Mouse (Mus musculus) retina, embryonic 14.5 days (tissue): ENCODE measurements around the gene Rcan2.

ENCODE experiments used
- DNase-seq: peaks from one replicate; pipeline ENCODE4 v3.0.0-alpha.2; 2015; ENCODE audit warnings: low spot score

Gene Rcan2

DNA sequence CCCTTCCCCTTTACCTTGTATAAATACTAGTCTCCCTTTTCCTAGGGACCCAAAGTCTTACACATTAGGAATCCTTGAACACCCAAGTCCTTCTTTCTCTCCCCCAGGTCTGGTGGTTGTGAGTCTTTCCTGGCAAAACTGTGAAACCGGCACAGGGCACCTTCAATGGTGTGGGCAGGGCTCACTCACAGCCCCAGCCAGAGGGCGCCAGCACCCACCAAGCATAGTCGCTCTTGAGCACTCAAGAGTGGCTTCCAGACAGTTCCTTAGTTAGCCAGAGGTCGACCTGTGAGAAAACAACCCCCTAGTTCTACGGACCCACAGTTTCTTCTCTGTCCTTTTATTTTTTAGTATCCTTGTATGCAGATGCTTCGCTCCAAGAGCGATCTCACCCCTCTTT is at the start of gene Rcan2:
TSS of gene Rcan2 (plus strand) at position 275 of the 400 bp plus-strand sequence.
- peak; percentile 75 for DNase-seq

DNA sequence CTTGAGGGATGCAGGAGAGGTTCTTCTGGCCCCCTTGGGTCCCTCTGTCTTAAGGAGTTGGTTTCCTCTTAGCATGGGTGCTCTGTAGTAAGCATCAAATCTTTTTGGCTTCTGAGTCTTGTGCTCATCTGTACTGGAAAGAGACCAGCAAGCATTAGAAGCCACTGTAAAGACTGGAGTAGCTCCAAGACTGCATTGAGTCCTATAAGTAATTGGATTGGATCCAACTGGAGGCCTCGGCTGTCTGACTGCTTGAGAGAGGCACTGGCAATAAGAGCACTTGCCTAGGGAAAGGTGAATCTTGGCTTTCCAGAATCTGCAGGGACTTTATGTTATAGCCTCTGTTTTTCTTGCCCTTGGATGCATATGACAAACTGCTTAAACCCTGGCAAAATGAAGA is 48.3 kb upstream of the Rcan2 start:
- no peak for DNase-seq

DNA sequence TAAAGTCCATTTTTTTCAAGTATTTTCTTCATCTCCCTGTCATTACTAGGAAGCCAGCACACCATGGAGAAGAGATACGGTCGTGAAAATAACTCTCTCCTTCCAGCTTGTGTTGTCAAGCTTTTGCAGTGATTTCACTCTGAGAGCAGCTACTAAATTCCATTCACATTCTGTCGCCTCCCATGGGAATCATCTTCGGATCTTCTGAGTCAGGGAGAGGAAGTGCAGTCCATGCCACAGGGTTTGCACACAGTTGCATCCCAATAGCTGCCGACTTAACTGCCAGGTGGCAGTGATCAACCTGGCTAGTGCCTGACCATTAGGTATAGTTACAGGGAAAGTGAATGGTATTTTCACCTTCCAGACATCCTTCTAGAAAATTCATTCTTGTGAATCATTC is 46.5 kb upstream of the Rcan2 start:
- no peak for DNase-seq

DNA sequence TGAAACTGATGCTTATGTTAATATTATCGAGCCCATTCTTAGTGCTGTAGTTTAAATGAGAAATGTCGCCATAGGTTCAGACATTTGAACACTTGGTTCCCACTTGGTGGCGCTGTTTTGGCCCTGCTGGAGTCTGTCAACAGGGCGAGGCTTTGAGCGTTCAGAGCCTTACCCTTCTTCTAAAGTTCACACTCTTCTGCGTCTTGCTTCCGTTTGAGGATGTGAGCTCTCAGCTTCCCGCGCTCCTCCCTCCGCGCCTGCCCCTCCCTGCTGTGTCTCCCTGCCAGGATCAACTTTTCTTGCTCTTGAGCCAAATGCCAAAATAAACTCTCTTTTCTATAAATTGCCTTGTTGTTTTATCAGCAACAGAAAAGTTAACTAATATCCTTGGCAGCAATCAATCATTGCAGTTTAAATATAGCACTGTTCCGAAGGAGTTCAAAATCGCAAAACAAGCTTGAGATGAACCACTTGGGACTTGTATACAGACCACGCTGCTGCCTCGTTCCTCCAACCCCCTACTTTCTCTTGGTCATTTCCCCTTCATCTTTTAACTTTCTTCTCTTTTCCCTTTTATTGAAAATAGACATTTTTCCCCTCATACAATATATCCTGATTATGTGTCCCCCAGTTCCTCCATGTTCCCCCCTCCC is 42.4 kb upstream of the Rcan2 start:
- no peak for DNase-seq

DNA sequence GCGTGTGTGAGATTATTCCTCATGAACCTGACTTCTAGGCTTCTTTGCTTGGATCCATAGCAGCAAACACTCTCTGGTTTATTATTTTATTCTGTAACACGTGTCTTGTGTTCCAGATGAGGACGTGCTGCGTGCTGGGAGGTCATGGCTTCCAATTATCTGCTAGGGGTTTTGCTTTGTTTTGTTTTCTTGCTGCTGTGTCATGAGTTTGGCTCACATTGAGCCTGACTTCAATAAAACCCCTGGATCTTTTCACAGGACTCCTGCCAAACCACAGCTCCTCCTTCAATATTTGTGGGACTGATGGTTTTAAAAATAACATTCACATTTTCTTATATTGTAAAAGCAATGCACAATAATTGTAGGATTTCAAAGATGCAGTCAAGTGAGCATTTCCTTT is 16.6 kb upstream of the Rcan2 start:
- DNase-seq = no peak

DNA sequence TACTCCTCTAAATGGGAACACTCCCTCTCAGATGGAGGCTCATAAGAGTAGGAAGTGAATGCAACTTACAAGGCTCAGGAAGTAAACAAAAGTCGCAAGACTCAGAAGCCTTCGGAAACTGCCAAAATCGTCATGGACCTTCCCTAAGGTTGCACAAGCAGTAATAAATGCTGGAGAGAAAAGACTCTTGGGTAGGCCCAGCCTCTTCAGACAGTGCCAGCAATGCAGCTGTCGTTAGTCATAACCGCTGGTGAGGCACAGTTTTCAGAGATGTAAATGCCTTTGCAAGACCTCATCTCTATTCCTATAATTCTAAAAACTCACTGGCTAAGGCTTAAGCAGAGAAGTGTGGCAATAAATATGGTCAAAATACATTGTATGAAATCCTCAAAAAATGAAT is 12.9 kb upstream of the Rcan2 start:
- no peak for DNase-seq

DNA sequence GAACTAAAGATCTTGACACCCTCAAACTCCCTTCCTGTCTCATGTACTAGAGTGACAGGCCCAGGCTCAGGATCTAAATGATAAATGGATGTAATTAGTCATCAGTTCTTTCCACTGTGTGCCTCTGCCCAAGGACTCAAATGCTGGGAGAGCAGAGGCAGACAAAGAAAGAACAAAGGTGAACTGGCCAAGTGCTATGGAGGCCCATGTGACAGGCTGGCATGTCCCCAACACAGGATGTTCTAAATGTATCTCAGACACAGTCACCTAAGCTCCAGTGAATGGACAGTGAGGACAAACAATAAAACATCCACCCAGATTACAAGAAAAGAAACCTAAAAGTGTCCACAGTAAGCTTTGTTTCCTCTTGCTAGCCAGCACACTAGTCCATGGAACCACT is 11.8 kb upstream of the Rcan2 start:
- DNase-seq = no peak

DNA sequence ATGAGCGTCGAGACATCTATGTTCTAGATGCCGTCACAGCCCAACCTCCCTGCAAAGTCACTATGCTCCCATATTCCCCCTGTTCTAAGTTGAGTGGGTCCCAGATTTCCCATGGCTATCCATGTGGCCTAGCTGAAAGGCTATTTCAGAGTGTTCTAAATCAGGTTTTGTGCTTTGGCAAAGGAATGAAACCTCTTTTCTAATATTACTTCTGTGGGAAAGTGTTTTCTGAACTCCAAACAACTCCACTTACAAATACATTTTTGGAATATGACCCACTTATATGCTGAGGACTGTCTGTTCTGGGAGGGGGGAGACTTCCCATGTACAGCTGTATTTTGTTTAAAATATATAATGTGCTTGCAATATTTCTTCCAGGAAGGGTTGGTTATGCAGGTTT is 9.4 kb upstream of the Rcan2 start:
- DNase-seq = no peak

DNA sequence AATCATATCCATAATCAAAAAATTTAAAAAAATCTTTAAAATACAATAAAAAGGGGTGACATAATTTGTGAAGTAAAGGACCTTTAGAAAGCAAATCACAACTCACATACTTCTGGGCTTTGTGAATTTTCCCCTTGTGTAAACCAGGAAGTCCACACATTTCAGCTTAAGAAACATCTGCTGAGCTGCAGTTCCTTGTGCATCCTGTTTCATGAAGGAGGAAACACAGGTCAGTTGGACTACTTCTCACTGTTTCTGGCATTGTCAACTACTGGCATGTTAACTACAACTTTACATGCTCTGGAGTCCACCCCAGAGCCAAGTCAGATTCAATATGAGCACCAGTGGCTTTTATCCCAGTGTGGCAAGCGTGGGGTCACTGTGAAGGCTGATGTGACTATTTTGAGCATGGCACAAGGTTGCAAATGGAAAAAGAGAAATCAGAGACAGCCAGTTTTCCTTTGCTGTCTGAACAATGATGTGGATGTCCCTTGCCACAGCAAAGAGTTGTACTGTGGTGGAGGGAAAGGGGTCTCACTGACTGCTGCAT is 6.3 kb upstream of the Rcan2 start:
- no peak for DNase-seq

DNA sequence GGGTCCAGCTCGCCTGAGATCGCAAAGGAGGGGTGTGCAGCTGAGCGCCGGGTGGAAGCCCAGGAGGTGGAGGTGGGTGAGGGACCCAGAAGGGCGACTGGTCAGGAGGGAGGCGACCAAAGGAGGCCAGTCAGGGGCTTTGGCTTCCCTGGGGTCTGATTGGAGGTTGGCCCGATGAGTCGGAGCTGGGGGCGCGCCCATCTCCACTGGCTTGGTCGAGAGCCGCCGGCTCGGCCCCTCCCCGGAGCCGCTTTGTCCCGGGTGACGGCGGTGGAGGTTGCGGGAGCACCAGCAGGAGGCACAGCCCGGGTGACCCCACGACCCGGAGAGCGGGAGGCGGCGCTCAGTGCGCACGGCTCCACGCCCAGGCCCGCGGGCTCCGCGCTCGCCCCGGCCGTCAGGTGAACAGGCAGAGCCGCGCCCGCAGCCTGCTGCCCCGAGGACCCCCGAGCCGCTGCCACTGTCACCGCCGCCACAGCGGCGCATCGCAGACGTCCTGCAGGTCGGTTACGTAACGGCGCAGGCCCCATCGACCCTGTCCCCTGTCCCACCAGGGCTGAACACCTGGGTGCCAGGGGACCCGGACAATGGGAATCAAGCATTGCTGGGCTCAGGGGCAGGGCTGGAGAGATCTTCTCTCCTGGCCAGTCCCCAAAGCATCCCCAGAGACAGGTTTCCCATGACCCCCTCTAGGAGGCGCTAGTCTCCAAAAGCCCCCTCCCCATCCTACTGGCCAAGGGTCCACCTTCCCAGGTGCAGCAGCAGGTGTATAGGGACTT is 633 bp downstream of the Rcan2 start:
- peak; percentile 76 for DNase-seq

DNA sequence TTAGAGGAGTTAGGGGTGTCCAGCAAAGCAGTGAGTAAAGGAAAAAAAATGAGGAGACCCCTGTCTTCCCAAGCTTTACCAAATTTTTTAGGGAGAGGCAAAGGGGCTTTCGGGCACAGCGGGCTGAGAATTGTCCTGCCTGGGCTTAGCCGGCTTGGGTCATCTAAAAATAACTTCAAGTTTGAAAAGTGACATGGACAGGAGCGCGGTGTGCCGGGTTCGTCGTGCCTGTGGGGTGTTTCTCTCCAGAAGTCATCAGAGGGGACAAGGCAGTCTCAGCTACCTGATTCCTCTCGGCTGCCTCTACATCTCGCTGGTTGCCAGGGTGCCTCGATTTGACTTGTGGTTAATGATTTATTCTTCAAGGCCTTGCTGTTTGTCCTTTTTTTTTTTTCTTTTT is 1.3 kb downstream of the Rcan2 start:
- no peak for DNase-seq

DNA sequence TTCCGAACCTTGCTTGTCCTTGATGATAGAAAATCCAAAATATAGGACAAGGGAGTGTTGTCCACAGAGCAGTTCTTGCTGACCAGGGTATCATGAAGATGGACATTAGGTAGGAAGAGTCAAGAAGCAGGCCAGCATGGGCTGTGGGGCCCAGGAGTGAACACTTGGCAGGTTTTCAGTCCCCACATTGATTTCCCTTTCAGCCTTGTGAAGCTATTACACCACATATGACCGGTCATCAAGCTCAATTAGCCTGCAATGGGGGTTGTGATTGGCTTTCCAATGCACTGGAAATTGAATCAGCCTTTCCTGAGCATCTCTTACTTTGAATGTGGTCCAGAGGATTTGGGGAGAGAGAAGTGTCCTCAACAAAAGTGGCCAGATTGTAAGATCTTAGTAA is 2.0 kb downstream of the Rcan2 start:
- no peak for DNase-seq

DNA sequence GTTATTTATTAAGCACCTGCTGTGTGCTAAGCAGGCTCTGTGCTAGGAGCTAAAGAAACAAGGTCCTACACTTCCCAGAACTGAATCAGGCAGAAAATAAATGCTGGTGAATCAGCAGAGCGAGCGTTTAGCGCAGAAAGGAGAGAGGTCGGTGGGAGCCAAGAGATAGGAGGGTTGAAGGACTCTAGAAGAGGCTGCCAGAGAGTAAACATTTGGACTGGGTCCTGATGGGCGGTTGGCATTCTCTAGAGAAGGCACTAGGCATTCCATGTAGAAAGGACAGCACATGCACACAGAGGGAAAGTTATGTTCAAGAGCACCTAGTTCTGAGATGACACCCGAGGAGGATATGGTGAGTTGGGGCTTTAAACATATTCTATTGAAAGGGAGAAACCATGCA is 2.6 kb downstream of the Rcan2 start:
- no peak for DNase-seq

DNA sequence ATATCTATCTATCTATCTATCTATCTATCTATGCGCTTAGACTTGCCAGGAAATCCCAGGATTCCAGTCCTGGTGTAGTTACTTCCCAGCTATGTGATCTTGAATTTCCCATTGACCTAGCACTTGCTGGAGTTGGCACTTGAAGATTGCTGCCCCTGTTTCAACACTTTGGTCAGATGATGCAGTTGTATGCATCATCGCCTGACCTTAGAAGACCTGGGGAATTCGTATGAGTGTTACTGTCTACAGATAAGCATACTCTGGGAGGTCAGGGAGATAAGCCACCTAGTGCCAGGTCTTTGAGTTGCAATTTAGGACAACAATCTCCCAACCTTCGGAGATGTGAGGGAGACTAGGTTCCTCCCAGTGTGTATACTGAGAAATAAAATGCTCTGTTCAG is 5.7 kb downstream of the Rcan2 start:
- no peak for DNase-seq

DNA sequence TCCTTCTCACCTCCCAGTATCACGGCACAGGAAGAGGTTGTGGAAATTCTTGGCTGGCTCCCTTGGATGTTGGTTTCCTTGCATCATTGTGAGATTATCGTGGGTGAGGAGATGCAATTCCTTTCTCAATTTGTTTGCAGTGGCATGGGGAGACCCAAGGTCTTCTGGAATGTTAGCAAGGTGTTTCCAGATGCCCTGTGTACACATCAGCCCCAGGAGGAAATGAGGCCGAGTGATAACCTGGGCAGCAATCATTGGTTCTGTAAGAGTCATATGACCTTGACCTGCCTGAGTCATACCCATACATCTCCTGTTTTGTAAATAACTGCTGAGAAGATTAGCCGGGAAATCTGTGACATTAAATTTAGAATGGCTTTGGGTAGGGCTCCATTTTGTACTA is 10.3 kb downstream of the Rcan2 start:
- DNase-seq = no peak

DNA sequence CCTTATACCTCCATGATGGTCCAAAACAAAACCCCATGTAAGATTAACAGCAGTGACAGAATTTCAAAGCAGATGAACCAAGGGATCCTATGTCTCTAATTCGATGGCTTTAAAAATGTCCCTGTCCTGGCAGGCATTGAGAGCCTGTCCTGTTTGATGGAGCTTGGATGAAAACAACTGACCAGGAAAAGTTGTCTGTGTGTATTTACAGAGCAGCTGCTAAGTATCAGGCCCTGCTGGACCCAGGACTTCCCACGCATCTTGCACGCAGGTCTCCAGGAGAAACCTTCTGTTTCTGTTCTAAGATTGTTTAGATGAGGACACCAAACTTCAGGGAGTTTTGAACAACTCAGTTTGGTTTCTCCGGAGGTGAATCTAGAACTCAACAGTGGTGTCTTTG is 14.2 kb downstream of the Rcan2 start:
- DNase-seq = no peak

DNA sequence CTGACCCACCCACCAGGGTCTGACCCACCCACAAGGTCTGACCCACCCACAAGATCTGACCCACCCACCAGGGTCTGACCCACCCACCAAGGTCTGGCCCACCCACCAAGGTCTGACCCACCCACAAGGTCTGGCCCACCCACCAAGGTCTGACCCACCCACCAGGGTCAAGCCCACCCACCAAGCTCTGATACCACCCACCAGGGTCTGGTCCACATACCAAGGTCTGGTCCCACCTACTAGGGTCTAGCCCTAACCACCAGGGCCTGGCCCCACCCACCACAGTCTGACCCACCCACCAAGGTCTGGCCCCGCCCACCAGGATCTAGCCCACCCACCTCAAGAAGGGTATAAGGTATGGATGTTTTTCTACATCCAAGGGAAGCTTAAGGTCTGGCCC is 15.3 kb downstream of the Rcan2 start:
- DNase-seq = no peak

DNA sequence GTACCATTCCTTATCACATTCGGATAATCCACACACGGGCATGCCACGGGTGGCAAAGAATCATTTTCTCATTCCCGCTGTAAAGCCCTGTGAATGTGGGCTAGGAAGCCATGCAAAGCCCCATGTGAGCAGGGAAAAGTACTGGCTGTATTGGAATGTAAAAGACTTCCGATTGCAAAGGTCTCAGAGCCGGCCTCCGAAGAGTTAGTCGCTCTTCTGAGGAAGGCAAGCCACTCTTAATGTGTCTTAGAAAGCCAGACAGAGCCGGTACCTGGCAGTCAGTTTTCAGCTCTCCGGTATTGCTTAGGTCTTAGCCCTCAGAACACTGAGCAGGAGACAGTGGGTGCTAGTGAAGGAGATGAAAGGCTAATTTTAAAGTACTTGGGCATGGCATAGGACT is 16.0 kb downstream of the Rcan2 start:
- DNase-seq = no peak

DNA sequence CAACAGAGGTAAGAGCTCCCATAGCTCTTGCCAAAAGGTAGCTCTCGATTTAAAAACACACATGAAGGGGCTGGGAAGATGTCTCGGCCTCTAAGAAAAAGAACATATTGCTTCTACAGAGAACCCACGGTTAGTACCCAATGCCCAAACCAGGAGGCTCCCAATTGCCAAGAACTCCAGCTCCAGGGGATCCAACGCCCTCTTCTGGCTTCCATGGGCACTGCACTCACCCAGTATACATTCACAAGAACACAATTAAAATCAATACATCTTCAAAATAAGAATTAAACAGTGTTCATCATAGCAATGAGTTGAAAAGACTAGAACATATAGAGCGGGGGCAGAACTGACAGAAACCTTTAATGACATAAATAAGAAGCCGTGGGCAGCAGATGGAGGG is 17.2 kb downstream of the Rcan2 start:
- DNase-seq = no peak

DNA sequence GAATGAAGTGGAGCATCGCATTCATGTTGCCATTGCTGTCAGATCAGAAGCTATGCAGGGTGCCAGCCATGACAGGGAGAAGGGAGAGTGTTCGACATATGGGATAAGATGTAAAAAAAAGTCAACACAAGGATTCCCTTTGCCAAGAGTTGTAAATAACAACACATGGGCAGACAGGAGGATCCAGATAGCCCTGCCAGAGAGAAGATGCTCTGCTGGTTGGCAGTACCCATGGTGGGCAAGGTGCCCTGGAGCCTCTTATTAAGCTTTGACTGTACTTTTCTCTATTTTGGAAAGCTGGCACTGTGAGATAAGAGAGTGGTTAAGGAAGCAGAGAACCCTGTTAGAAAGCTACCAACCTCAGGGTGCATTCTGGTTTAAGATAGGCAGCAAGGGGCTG is 19.8 kb downstream of the Rcan2 start:
- DNase-seq = no peak

DNA sequence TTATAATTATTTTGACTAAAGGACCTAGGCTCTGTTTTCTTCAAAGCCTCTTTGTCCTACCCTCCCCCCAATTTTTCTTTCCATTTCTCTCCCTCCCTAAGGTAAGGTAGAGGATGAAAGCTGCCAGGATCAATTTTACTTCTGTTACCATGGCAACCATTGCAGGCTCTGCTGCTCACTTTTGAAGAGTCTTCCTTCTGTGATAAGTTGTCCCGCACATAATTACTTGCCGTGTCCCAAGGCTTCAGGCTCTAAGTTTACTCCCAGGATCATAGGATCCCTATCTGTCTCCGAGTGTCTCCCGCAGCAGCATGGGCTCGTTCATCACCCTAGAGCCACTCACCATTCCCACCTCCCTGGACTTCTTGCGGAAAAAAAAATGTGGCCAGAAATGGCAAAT is 21.1 kb downstream of the Rcan2 start:
- no peak for DNase-seq

DNA sequence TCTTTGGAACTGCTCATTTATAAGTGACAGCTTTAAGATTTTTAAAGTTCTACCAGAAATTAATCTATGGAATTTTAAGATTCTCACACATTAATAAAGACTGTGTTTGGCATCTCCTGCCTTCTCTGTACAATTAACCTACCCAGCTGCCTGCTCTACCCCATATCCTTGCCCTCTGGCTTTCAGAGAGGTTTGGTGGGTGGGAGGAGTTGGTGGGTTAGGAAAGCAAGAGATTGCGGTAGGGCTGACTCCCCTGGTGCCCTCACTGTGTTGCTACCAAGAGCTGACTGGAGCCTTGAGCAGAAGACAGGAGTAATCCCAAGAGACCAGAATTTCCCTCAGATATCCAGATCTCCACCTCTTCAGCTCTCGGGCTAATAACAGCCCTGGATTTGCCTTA is 21.5 kb downstream of the Rcan2 start:
- DNase-seq = no peak

DNA sequence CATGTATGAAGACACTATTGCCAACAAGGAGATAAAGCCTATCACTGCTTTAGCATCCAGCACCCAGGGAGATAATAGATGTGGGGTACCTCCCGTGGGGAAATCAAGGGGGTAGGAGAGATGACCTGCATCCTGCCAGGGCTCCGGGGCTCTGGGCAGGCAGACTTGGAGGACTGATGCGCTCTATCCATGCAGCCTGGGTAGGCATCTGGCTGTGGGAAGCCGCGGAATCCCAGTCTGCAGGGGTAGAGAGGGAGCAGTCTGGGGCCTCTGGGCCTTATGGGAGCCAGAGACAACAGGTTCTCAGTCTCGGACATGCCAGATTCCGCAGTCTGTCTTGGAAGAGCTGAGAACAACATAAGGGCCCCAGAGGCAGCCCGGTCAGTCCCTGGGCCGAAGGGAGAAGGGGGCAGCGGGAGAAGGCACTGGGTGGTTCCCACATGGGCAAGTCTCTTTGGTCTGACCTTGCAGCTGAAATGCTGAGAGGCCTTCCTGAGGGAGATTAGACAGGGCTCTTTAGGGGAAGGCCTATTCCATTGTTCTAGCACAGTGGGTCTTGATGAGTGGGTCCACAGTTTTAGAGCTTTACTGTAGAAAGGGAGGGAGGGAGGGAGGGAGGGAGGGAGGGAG is 23.7 kb downstream of the Rcan2 start:
- DNase-seq = no peak
